Mouse (Mus musculus): Measurements from ENCODE around the gene Tmub1.
A peak's percentile ranks its signal among the peaks of the same experiment; 100 is the strongest.

Tmub1 gene

GRCm38 (mm10) chr5:24447624-24448298, at the start of gene Tmub1:
Gene Tmub1 (minus strand): TSS chr5:24447854.
- peak; percentile 85 for DNase-seq (ENCODE audit: low spot score)

GRCm38 (mm10) chr5:24496756-24497155, 49.1 kb upstream of the Tmub1 start:
- no peak for DNase-seq (ENCODE audit: low spot score)

- DNase-seq (ENCODE audit: low spot score): no peak
Measured at GRCm38 (mm10) chr5:24495019-24495418, 47.4 kb upstream of the Tmub1 start.

GRCm38 (mm10) chr5:24492546-24493285, 45.1 kb upstream of the Tmub1 start:
- no peak for DNase-seq (ENCODE audit: low spot score)

- no peak for DNase-seq (ENCODE audit: low spot score)
Measured at GRCm38 (mm10) chr5:24490413-24490920, 42.8 kb upstream of the Tmub1 start.

GRCm38 (mm10) chr5:24486738-24487137, 39.1 kb upstream of the Tmub1 start:
- DNase-seq (ENCODE audit: low spot score): no peak

- DNase-seq (ENCODE audit: low spot score): peak; percentile 93
Measured at GRCm38 (mm10) chr5:24486097-24486496, 38.4 kb upstream of the Tmub1 start.

GRCm38 (mm10) chr5:24484963-24485362, 37.3 kb upstream of the Tmub1 start:
- peak; percentile 43 for DNase-seq (ENCODE audit: low spot score)

- DNase-seq (ENCODE audit: low spot score): peak; percentile 90
Measured at GRCm38 (mm10) chr5:24483326-24483725, 35.7 kb upstream of the Tmub1 start.

GRCm38 (mm10) chr5:24482247-24483079, 34.8 kb upstream of the Tmub1 start:
- peak; percentile 31 for DNase-seq (ENCODE audit: low spot score)

GRCm38 (mm10) chr5:24481647-24482046, 34.0 kb upstream of the Tmub1 start:
- peak; percentile 89 for DNase-seq (ENCODE audit: low spot score)

GRCm38 (mm10) chr5:24477909-24478308, 30.3 kb upstream of the Tmub1 start:
- no peak for DNase-seq (ENCODE audit: low spot score)

GRCm38 (mm10) chr5:24475476-24476241, 28.0 kb upstream of the Tmub1 start:
- no peak for DNase-seq (ENCODE audit: low spot score)

- DNase-seq (ENCODE audit: low spot score): no peak
Measured at GRCm38 (mm10) chr5:24474723-24475261, 27.1 kb upstream of the Tmub1 start.

GRCm38 (mm10) chr5:24474025-24474722, 26.5 kb upstream of the Tmub1 start:
- no peak for DNase-seq (ENCODE audit: low spot score)

- DNase-seq (ENCODE audit: low spot score): no peak
Measured at GRCm38 (mm10) chr5:24472884-24473619, 25.4 kb upstream of the Tmub1 start.

- peak; percentile 90 for DNase-seq (ENCODE audit: low spot score)
Measured at GRCm38 (mm10) chr5:24470600-24470999, 22.9 kb upstream of the Tmub1 start.

- DNase-seq (ENCODE audit: low spot score): no peak
Measured at GRCm38 (mm10) chr5:24466762-24467161, 19.1 kb upstream of the Tmub1 start.

GRCm38 (mm10) chr5:24455613-24456012, 8.0 kb upstream of the Tmub1 start:
- DNase-seq (ENCODE audit: low spot score): no peak

GRCm38 (mm10) chr5:24455076-24455475, 7.4 kb upstream of the Tmub1 start:
- no peak for DNase-seq (ENCODE audit: low spot score)
